Mouse (Mus musculus): ENCODE measurements around the gene Lrch3.
"Not testable (repeated sequence)": the region's sequence is repeated elsewhere in the genome, so short reads cannot be mapped to it uniquely, and the experiment has no call there.

Lrch3 gene

DNA sequence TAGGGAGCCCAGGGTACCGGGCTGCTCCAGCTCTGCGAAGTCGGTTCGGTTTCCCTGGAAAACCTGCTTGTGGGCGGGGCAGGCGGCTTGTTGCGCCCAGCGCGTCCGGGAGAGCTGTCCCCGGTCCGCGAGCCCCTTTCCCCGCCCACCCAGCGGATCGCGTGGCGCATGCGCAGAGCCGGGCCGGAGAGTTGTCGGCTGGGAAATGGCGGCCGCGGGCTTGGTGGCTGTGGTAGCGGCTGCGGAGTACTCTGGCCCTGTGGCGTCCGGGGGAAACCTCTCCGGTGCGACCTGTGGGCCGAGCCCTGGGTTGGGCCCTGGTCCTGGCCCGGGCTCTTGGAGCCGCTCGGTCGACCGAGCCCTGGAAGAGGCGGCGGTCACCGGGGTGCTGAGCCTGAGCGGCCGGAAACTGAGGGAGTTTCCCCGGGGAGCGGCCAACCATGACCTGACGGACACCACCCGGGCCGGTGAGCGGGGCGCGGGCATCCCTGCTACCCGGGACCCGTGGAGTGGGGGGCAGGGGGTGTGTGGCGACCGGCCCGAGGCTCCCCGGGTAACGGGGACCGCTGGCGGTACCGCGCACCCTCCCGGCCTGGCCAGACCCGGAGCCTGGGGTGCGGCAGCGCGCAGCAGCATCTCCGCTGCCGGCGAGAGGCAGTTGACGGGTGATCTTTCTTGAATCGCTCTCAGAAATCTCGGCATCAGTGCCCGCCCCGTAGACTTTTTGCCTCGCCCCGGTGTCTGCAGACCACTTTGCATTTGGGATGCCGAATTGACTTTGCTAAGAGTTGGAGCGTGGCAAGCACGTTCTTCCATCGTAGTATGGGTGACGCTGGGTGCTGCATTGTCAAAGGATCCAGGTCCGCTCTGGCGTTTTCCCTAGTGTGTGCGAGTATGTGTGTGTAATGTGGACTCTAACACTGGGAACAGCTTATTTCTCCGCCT, at the start of gene Lrch3:
Gene Lrch3, plus strand, starts transcription at position 164 of the 945 bp plus-strand sequence.
- DNase-seq (ENCODE audit: extremely low read depth, low read depth, low spot score): no peak

GRCm38 (mm10) chr16:32865401-32865800, 48.5 kb upstream of the Lrch3 start:
- no peak for DNase-seq (ENCODE audit: extremely low read depth, low read depth, low spot score)

DNA sequence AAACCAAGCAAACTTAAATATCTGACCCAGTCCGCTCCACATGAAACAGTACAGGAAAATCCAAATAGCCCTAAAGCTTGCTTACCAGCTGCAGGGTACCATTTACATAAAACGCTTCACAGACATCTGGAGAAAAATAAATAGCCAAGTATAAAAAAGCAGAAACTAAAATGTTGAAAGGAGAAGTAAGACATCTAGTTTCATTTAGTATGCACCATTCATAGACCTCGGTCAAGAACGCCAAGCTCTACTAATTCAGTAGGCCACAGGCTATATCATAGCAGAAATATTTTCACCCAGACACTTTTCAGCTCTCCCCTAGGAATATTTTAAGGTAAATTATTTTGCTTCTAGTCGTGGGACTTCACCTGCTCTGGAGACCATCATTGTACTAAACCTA, 47.2 kb upstream of the Lrch3 start:
- DNase-seq (ENCODE audit: extremely low read depth, low read depth, low spot score): no peak

GRCm38 (mm10) chr16:32867919-32868552, 45.9 kb upstream of the Lrch3 start:
- DNase-seq (ENCODE audit: extremely low read depth, low read depth, low spot score): peak; percentile 36

DNA sequence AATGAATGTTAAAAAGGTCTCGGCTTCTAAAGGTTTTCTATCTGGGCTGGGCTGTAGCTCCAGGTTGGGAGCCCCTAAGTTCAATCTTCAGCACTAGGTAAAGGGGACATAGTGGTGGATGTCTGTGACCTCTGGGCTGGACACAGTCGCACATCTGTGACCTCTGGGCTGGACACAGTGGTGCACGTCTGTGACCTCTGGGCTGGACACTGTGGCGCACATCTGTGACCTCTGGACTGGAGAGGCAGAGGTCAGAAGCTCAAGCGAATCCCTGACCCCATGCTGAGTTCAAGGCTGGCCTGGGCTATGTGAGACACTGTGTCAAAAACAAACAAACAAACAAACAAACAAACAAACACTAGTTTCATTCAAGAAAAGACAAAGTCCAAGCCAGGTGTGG, 43.7 kb upstream of the Lrch3 start:
- no peak for DNase-seq (ENCODE audit: extremely low read depth, low read depth, low spot score)

DNA sequence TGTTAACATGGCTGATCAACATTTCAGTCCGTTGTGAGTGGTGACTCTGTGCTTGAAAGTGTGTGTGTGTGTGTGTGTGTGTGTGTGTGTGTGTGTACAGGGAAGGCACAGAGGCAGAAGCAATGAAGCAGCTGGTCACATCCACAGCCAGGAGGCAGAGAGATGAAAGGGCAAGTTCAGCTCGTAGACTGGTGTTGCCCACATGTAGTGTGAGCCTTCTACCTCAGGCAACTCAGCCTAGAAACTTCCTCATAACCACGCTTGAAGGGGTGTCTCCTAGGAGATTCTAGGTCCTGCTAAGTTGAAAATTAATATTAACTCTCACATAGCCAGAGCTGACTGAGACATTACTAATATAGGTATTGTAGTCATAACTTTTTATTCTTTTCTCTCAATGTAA, 40.5 kb upstream of the Lrch3 start:
- no peak for DNase-seq (ENCODE audit: extremely low read depth, low read depth, low spot score)

DNA sequence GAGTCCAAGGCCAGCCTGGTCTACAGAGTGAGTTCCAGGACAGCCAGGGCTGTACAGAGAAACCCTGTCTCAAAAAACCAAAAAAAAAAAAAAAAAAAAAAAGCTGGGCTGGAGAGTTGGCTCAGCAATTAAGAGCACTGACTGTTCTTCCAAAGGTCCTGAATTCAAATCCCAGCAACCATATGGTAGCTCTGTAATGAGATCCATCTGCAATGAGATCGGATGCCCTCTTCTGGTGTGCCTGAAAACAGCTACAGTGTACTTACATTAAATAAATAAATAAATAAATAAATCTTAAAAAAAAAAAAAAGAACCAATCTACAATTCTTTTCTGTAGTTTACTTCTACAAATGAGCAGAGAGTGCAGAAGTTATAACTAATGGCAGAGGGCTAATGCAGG, 38.6 kb upstream of the Lrch3 start:
- not testable (repeated sequence) for DNase-seq (ENCODE audit: extremely low read depth, low read depth, low spot score)

DNA sequence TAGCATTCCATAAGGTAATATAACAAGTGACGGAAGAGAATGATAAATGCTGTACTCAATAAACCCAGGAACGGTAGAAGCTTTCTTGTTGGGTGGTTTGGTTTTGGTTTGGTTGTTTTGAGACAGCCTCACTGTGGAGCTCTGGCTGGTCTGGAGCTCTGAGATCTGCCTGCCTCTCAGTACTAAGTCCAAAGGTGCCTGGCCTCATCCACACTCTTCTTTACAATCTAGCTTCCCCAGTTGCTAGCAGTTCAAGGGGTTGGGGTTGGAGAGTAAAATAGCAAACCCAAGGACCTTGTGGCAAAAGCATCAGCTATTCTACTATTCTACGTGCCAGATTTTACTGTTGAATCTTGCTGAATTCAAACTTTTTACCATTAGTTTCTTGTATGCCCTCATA, 38.1 kb upstream of the Lrch3 start:
- no peak for DNase-seq (ENCODE audit: extremely low read depth, low read depth, low spot score)

- DNase-seq (ENCODE audit: extremely low read depth, low read depth, low spot score): no peak
These were observed 37.1 kb upstream of the Lrch3 start for GRCm38 (mm10) chr16:32876831-32877230.

DNA sequence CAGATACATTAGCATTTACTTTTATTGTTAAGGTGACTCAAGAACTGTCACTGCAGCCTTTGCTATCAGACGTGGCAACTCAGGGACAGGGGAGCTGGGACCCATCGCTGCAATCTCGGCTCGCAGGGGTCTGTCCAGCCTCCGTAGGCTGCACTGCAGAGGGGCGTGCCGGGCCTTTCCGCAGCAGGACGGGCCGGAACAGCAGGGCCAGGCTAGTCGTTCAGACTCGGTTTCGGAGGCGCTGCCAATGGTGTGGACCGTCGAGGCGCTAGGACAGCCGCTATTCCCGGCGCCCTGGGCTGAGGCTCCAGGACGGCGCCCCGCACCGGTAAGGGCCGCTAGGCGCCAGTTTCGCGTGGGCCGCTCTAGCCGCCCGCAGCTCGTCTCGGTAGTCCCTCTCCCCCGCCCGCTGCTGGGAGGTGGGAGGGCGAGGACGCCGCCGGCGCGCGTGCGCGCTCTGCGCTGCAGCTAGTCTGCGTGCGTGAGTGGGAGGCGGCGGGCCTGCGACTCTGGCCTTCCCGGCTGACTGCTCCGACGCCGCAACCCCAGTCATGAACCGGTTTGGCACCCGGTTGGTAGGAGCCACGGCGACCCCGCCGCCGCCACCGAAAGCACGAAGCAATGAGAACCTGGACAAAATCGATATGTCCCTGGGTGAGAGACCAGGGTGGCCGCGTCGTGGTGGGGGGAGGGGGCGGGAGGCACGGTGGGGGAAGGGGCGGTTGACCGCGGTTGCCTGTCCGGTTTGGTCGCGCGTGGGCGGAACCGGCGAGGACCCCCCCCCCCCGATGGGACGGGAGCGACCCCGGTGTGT, 36.4 kb upstream of the Lrch3 start, which contains the start of the genes Fyttd1 and Rubcn:
Gene Fyttd1, plus strand, starts transcription at position 158 of the 814 bp plus-strand sequence.
Gene Rubcn, minus strand, starts transcription at position 424 of the 814 bp plus-strand sequence.
- DNase-seq (ENCODE audit: extremely low read depth, low read depth, low spot score): no peak

DNA sequence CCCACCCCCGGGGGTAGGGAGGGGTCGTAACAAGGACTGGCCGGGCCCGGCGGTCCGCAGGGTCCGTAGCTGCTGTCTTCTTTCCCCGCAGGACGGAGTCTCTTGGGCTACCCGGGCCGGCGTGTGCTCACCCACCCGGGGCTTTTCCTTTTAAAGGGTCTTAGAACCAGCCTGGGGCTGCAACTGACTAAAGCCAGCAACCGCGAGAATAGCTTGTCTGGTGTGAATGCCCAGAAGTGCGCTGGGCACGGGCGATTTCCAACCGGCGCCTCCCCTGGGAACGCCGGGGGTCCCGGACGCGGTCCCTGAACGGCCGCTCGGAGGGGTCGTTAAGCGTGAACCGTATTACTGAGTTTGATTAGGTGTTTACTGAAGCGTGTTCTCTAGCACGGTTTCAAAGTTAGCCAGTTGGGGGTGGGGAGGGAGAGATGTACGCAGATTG, 35.7 kb upstream of the Lrch3 start:
- no peak for DNase-seq (ENCODE audit: extremely low read depth, low read depth, low spot score)

GRCm38 (mm10) chr16:32878972-32879926, 34.7 kb upstream of the Lrch3 start:
- DNase-seq (ENCODE audit: extremely low read depth, low read depth, low spot score): no peak

GRCm38 (mm10) chr16:32881538-32881937, 32.4 kb upstream of the Lrch3 start:
- DNase-seq (ENCODE audit: extremely low read depth, low read depth, low spot score): no peak

GRCm38 (mm10) chr16:32887996-32888395, 25.9 kb upstream of the Lrch3 start:
- no peak for DNase-seq (ENCODE audit: extremely low read depth, low read depth, low spot score)

DNA sequence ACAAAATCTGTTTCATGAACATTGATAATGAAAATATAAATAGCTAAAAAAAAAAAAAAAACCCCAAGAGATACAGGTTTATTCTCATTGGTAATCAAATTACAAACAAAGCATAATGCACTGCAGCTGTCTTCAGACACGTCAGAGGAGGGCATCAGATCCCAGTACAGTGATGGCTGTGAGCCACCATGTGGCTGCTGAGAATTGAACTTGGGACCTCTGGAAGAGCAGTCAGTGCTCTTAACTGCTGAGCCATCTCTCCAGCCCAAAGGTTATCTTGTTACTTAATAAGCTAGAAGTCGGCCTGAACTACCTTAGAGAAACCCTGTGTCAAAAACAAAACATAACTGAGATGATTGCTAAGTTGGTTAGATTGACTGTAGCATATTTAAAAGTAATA, 24.0 kb upstream of the Lrch3 start:
- DNase-seq (ENCODE audit: extremely low read depth, low read depth, low spot score): no peak

DNA sequence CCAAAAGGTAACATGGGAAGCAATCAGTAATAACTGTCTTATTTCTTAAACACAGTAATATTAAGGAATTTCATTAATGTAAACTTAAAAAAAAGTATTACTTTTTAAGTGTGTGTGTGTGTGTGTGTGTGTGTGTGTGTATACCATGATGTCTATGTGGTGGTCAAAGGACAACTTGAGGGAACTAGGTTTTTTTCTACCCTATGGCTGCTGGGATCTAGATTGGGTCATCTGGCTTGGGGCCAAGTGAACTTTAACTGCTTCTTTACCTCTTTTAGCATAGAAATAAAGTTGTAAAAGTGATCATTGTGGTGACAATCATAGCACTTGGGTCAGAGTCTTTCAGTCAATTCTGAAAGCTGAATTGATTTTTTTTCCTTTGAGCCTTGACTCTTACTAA, 17.8 kb upstream of the Lrch3 start:
- no peak for DNase-seq (ENCODE audit: extremely low read depth, low read depth, low spot score)

DNA sequence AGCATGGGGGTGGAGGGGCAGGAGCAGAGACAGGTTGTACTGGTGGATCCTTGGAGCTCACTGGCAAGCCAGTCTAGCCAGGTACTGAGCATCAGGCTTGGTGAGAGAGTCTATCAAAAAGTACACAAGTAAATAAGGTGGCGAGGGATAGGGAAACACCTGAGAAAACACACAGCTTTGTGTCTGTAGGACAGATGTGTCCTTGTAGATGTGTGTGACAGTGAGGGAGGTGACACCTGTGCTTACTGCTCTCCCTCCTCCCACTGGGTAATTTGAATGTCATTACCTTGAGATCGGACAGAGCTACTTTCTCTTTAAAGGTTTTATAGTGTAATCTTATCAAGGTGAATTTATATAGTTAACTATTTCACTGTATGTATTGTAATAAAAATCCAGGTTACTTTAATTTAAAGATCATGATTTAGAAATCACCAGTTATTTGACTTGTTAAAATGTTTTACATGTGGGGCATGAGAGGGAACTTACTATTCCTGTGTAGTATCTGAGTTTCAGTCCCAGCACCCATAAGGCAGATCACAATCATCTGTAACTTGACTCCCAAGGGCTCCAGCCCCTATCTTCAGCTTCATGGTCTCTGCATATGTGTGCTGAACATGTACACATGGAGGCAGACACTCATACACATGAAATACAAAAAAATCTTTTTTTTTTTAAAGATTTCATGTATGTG, 12.4 kb upstream of the Lrch3 start:
- DNase-seq (ENCODE audit: extremely low read depth, low read depth, low spot score): no peak

GRCm38 (mm10) chr16:32902051-32902428, 11.9 kb upstream of the Lrch3 start:
- DNase-seq (ENCODE audit: extremely low read depth, low read depth, low spot score): no peak

GRCm38 (mm10) chr16:32906186-32906585, 7.7 kb upstream of the Lrch3 start:
- DNase-seq (ENCODE audit: extremely low read depth, low read depth, low spot score): no peak

DNA sequence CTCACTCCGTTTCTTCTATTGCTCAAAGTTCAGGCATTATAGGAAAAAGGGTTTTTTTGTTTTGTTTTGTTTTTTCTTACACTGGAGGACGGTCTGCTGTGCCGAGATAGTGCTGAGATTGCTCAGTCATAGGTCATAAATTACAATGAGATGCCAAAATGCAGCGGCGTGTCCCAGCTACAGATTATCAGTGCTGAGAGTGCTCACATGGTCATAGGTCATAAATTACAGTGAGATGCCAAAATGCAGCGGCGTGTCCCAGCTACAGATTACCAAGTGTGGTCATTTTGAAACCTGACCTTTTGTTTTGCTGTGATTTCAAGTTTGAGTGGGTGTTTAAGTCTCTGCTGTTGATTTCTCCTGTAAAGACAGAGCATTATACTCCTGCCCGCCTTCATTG, 7.2 kb upstream of the Lrch3 start:
- DNase-seq (ENCODE audit: extremely low read depth, low read depth, low spot score): no peak

All from fat pad, adult 2 months (tissue).